Mouse (Mus musculus) adrenal gland, postnatal 25 days (tissue): ENCODE results near the gene Olfr307. TPM values are rescaled to one million over a fixed set of nuclear protein-coding genes. Genes with fewer than 3 reads are reported as not detected.
"Not testable (repeated sequence)": the region's sequence is repeated elsewhere in the genome, so short reads cannot be mapped to it uniquely, and the experiment has no call there.

Source experiments
- DNase-seq: peaks from one replicate; pipeline ENCODE4 v3.0.0; 2021; ENCODE audit warnings: mixed read lengths
- long read RNA-seq: library from polyadenylated mRNA; stranded (forward); transcript quantifications from one replicate; pipeline ENCODE4 v2.0.0, GENCODE M21; 2021
- microRNA-seq, 2 experiments: library from miRNA; unstranded; fragments of <30 nt; microRNA quantifications; one replicate each; pipeline ENCODE4 v1.2.0; 2021
- total RNA-seq: library from RNA; stranded (reverse); gene quantifications from 2 replicates; pipeline ENCODE4 v1.2.3, GENCODE M21; 2021

The Olfr307 gene
- not detected in 2 replicates for total RNA-seq
- long read RNA-seq, result 0 reads

DNA sequence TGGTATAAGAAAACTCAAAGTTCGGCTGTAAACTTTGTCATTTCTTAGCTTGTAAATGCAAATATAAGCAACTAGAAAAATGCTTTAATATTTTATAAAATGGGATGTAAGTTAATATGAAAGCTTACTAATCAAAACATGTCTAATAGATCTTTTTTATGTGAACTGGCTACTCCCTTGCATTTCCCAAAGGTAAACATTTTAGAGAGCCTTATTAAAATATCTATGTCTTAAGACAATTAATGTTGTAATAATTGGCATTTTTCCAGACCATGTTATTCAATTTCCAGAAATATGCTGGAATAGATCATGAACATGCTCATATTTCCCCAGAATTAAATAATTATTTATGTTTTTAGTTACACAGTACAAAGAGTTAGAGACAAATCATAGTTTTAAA, at the start of gene Olfr307:
Gene Olfr307 (minus strand): TSS at position 101 of the 400 bp plus-strand sequence.
- DNase-seq, result no peak

DNA sequence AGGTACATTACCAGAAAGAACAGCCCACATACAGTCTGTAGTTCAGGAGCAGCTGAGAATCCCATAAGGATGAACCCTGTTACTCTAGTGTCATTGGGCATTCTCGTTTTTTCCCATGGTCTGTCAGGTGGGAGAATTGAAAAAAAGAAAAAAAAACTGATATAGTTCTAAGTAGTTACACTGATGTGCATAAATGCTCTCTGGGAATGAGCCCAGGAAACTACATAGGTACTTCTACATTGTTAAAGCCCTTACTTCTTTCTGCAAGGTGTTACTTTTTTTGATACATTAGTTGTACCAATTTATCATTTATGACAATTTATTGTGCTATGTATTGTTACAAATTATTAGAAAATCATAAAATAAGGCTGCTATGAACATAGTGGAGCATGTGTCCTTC, 49.2 kb upstream of the Olfr307 start, which contains the start of gene Olfr304:
Gene Olfr304 (minus strand): TSS at position 101 of the 400 bp plus-strand sequence.
- DNase-seq, result no peak

DNA sequence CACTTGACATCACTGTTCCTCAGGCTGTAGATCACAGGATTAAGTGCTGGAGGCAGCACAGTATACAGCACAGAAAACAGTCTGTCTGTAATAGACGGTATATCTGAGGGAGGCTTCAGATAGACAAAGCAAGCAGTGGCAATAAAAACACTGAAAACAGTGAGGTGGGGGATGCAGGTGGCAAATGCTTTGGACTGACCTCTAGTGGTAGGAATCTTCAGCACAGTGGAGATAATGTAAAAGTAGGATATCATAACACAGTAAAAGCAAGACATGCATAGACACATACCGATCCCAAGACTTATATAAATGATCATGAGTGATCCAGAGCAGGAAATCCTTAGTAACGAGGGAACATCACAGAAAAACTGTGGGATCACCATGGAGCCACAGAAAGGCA, 48.4 kb upstream of the Olfr307 start:
- no peak for DNase-seq

DNA sequence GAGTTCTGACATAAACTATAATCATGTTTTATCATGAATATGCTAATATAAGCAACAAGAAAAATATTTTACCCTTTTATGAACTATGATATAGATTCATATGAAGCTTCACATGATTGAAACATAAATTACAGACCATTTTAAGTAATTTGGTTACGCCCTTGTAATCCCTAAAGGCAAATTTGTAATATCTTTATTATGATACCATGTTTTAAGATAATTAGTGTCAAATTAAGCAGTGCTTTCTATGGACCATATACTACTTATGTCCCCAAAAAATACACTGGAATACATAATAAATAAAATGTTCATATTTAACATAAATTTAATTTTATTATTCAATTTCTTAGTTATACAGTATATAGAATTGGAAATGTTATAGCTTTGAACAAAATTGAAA, 29.4 kb upstream of the Olfr307 start, which contains the start of gene Olfr305:
Gene Olfr305 (minus strand): TSS at position 101 of the 400 bp plus-strand sequence.
- no peak for DNase-seq

DNA sequence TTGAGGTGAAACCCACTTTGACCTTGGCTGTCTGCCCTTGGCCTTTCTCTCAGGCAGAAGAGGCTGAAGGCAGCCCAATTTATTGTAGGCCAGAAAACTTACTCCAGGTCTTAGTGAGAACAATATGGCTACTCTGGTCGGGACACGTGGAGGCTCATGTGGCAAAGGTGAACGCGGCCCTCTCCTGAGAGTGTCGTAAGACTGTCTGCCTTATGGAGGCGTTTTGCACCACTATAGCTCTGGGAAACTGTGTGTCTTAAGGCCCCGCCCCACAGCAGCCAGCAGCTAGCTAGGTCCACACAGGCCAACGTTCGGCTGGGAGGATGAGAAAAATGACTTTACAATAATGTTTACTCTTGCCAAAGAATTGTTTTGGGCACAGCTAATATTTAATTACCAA, 8.9 kb upstream of the Olfr307 start:
- not testable (repeated sequence) for DNase-seq

DNA sequence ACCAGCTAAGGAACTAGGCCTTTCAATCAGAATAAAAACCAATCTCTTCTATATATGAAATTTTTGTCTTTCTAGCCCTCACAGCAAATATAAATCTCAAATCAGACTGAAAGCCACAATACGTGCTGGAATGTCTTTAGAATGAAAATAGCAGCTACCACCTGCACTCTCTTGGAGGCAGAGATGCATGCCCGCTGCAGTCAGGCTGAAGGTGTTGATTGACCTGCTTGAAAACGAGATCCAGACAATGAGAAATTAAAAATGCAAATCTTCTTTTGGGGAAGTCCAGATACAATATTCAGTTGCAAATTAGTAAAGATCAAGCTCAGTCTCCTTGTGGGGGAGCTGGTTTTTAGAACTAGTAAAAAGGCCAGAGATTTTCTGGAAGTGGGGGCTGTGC, 6.9 kb upstream of the Olfr307 start:
- DNase-seq, result no peak

DNA sequence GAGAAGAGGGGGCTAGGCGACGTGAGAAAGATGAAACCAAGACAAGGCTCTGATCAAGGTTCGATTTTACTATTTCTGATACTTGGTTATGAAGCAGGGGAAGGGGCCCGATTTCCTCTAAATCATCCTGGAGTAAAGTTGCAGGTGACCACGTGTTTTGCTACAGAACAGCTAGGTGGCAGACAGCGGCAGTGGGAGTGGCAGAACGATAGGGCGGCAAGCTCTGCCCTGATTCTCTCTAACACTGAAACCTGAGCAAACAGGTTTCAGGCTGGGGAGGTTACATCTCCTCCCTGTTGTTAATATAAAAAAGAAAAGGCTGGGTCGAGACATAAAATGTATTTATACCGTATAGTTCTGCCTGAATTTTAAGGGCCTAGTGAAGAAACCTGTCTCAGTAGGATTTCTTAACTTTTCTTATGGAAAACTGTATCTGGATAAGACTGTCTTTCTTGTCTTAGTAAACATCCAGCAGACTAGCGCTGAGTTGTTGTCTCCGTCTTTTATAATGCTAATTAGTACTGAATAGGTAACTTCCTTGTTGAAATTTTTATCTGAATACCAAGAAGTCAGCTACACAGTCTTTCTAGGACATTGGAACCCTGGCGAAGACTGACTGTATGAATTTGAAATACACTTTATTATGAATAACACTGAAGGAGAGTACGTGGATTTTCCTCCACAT, 5.6 kb upstream of the Olfr307 start:
- no peak for DNase-seq

DNA sequence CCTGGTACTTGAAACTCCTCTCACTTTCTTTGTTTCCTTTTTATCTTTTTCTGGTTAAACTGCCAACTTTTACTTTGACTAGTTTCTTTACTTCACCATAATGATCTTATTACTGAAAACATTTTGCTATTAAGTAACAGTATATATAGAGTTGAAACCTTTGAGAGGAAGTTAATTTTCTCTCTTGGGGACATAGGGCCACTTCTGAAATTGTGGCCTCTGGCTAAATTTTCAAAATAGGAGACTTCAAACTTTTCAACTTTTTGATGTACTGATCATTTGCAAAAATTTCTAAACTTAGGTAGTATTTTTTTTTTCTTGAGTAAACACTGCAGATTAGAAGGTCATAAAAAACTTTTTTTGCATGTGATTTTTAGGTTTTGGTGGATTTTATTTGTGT, 11.9 kb downstream of the Olfr307 start, which contains the start of gene Olfr308:
Gene Olfr308 (minus strand): TSS at position 101 of the 400 bp plus-strand sequence.
- no peak for DNase-seq

DNA sequence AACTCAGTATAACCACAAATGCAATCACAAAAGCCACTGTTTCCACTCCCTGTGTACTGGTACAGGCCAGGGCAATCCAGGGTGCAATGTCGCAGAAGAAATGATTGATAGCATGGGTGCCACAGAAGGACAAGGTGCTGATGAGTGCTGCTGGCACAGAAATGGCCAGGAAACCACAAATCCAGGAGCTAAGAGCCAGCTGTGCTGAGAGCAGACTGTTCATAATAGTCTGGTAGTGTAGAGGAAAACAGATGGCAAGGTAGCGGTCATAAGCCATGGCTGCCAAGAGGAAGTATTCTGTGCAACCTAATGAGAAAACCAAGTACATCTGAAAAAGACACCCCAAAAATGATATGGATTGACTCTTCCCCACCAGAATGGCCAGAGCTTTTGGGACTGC, 16.1 kb downstream of the Olfr307 start:
- DNase-seq, result no peak

DNA sequence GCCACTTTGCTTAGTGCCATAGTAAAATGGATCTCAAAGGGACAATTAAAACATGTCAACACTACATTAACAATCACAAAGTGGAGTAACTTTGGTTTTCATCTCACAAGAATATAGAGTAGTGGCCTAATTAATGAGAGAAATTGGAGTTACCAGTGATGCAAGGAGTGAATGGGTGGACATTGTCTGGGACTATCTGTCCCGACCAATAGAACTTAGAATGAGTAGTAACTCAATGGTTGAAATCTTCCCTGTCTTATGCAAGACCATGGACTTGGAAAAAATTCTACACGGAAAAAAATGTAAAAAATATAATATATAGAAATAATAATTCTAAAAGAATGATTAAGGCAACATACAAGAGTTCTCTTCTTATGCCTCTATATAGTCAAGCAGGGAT, 23.8 kb downstream of the Olfr307 start, which contains the start of gene Olfr309:
Gene Olfr309 (minus strand): TSS at position 101 of the 400 bp plus-strand sequence.
- DNase-seq, result no peak

Small RNAs within 50 kb of the gene (microRNA-seq; reads per million reads assigned to microRNA genes)
- gene Gm23192, result 0 reads per million in 2 experiments

Other genes starting within 250 kb of the Olfr307 start
- gene Vmn2r75, start 165.8 kb downstream of the Olfr307 start, total RNA-seq, result not detected in 2 replicates
- not detected in 2 replicates for gene Vmn2r76, start 91.3 kb downstream of the Olfr307 start, total RNA-seq
- gene Olfr310, start 60.4 kb downstream of the Olfr307 start, total RNA-seq, result not detected in 2 replicates
- gene Olfr309, start 23.9 kb downstream of the Olfr307 start, total RNA-seq, result not detected in 2 replicates
- gene Olfr308, start 12.0 kb downstream of the Olfr307 start, total RNA-seq, result not detected in 2 replicates
- not detected in 2 replicates for gene Olfr305, start 29.3 kb upstream of the Olfr307 start, total RNA-seq
- not detected in 2 replicates for gene Olfr304, start 49.1 kb upstream of the Olfr307 start, total RNA-seq
- not detected in 2 replicates for gene Olfr303, start 60.2 kb upstream of the Olfr307 start, total RNA-seq
- not detected in 2 replicates for gene Olfr301, start 66.3 kb upstream of the Olfr307 start, total RNA-seq
- gene Olfr299, start 122.3 kb upstream of the Olfr307 start, total RNA-seq, result not detected in 2 replicates
- gene Olfr298, start 154.9 kb upstream of the Olfr307 start, total RNA-seq, result not detected in 2 replicates
- not detected in 2 replicates for gene Olfr297, start 182.4 kb upstream of the Olfr307 start, total RNA-seq
- gene Olfr295, start 246.3 kb upstream of the Olfr307 start, total RNA-seq, result not detected in 2 replicates